Mouse (Mus musculus) gonadal fat pad, adult 2 months (tissue): ENCODE results near the gene Frrs1. TPM values are rescaled to one million over a fixed set of nuclear protein-coding genes. Genes with fewer than 3 reads are reported as not detected.
"Not testable (repeated sequence)": the region's sequence is repeated elsewhere in the genome, so short reads cannot be mapped to it uniquely, and the experiment has no call there.

Experiments used
- DNase-seq: peaks from one replicate; pipeline ENCODE4 v3.0.0-alpha.2; 2012; ENCODE audit warnings: low read depth
- polyA plus RNA-seq: library from polyadenylated mRNA; depleted of rRNA; stranded (reverse); fragments of >200 nt; gene quantifications from 2 replicates; pipeline ENCODE4 v1.2.3, GENCODE M21; 2012; rRNA removed

Gene Frrs1
- 18.8 and 19.2 TPM in 2 replicates for polyA plus RNA-seq

DNA sequence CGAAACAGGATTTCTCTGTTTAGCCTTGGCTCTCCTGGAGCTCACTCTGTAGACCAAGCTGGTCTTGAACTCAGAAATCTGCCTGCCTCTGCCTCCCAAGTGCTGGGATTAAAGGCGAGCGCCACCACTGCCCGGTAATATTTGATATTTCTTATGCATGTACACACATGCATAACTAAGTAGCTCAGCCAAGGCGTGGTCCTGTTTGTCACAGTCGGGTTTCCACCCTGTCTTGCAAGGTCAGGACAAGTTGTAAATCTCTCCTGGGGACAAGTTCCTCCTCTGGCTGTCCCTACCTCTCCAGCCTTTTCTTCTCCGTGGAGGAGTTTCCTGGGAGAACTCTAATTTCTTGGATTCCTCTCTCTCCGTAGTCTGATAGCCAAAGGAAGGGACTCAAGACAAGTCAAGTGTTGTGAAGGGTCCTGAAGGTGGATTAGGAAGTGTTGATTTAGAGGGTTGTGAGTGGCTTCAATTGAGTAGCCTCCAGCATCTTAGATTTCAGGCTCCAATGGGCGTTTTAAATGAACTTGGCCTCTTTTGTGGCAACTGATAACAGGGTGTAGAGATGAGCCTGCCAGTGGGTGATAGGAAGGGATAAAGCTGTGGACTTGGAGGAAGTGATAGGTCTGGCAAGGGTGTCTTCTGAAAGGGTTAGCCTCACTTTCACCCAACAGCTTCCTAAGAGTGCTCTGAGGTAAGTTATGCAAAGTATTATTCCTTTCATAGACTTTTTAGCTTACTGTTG lies at the start of gene Frrs1:
Gene Frrs1, plus strand, starts transcription at position 524 of the 745 bp plus-strand sequence.
- no peak for DNase-seq

DNA sequence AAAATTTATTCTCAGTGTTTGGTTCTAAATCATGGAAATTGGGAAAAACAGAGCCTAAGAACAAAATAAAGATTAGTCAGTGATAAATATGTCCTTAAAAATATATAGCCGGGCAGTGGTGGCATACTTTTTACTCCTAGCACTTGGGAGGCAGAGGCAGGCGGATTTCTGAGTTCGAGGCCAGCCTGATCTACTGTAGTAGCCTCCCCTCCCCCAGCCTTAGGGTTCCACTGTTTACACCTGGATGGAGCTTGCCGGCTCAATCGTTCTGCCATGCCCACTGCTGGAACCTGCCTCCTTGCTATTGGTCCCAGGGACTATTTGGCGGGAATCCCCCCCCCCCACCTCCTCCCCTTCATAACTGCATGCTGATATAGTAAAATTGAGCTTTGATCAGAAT lies 48.9 kb upstream of the Frrs1 start:
- DNase-seq: not testable (repeated sequence)

DNA sequence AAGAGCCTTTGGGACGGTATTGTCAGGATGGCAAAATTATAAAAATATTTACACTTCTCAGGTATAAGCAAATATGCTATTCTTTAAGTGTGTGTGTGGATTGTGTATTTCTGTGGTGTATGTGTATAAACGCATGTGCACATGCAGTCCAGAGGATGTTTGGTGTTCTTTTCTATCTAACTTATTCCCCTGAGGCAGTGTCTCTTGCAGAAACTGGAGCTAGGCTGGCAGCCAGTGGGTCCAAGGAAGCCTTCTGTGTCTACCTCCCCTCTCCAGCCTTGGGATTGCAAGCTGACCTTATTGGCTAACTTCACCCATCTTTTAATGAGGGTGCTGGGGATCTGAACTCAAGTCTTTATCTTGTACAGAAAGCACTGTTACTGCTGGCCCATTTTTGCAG lies 46.3 kb upstream of the Frrs1 start:
- DNase-seq: no peak

DNA sequence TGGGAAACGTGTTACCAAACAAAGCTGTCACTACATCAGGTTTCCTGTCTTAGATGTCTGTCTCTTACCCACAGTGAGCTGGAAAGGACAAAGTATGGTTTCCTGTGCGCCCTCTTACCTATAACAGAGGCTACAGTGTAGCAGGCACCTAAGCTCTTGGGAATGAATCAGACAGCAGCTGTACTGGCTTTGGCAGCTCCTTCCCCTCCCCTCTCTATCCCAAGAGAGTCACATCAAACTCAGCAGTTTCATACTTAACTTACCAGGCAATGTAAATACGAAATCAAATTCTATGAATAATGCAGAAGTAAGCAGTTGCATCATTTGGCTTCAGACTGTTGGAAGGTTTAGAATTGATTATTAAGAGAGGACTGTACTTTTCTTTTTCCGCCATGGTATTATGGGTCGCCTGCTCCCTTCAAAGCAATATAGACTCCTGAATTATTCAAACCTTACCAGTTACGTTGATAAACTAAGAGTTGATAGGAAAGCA lies 43.9 kb upstream of the Frrs1 start:
- no peak for DNase-seq

DNA sequence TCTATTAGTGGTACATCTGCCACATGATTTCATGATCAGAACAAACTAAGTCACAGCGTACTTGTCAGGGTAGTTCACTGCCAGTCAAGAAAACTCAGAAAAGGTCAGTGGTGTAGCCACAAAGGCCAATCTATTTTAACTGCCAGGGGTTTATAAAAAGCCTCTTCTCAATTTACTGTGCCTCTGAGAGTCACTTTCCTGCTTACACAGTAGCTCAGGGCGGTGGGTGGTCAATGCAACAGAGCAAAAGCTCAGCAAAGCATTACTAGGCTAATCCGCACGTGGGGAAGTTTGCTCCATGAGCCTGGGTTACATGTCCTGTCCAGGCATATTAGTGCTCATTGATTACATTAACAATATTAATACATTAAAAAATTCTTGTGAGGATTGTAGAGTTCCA lies 43.3 kb upstream of the Frrs1 start:
- DNase-seq: no peak

DNA sequence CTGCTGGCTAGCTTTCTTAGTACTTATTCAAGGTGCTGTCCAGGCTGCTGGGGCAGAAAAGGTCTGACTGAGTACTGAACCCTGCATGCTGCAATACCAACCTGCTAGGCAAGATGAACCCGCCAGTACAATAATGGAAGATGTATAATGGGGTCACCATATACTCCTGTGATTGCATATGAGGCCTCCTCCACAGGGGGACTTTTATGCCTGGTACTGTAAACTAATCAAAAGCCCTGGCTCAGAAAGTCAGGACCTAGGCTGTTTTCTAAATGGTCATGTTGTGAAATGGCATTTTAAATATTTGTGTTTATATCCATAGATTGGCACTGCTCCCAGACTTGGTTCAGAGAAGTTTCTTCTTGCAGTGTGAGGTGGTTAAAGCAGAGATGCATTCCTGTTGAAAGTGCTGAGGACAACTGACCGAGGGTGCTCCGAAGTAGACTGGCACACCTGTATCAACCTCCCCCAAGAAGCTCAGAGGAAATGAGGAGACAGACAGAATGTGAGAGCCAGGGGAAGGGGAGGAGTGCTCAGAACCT lies 42.5 kb upstream of the Frrs1 start:
- DNase-seq: no peak

DNA sequence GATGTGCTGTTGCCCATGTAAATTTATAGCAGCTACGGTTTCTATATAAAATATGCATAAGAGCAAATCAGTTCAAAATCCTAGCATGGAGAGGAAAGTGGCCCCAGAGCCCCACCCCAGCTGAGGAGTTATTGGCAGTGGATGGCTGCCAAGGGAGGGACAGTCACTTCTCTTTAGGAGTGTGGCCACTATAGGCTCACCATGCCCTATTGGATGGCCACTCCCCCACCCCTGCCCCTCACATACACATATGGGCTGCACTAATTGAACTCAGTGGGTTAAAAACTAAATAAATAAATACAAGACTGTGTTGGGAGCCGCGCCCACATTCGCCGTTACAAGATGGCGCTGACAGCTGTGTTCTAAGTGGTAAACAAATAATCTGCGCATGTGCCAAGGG lies 42.0 kb upstream of the Frrs1 start:
- no peak for DNase-seq

DNA sequence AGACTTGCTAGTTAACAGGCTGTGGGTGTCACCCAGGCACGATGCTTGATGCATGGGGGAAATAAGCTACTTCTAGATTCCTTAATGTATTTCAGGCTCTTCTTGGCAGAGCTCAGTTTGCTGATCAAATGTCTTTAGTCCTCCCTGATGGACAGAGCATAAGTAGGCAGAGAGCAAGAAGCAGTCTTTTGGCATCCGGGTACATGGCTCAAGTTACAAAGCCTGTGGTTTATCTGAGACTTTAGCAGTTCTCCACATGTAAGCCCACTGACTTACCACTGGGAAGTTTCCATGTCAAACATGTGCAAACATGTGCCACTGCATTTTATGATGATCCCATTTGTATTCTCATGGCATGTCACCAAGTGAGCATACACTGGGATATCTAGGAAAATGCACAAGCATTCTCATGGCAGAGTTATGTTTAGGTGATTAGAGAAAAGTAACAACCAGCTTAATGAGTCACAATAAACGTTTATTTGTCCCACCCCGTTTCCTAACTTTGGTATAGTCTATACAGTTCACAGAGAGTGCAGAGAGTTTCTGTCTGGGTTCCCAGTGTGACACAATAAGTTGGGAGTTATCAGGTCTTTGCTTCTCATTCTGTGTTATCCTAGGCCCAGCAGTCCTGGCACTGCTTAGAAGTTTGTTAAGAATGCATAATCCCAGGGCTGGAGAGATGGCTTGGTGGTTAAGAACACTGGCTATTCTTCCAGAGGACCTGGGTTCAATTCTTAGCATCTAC lies 32.6 kb upstream of the Frrs1 start:
- no peak for DNase-seq

DNA sequence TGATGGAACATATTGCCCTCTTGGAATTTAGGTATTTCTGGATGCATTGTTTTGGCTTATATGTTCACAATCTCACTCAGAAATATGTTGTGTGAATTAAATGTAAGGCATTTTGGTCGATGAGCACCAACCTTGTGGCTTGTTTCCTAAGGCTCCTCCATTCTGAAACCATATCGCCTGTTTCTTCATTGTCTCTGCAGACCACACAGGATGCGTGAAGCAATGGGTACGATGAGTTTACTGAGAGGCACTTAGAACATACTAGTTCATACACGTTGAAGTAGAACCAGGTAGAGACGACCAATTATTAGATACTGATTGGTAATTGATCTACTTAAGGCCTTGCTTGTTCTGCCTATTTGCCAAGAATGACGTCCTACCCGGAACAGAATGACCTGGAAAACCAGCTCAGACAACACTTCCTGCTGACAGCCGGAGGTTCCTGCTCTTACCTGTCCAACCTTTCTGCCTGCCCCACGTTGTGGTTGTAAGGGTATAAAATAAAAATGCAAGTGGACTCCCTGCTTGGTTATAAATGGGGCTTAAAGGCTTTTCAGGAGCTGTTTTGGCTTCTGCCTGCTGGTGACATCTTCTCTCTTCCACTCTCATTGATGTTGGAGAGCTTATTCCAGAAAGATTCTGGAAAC lies 29.9 kb upstream of the Frrs1 start:
- no peak for DNase-seq

DNA sequence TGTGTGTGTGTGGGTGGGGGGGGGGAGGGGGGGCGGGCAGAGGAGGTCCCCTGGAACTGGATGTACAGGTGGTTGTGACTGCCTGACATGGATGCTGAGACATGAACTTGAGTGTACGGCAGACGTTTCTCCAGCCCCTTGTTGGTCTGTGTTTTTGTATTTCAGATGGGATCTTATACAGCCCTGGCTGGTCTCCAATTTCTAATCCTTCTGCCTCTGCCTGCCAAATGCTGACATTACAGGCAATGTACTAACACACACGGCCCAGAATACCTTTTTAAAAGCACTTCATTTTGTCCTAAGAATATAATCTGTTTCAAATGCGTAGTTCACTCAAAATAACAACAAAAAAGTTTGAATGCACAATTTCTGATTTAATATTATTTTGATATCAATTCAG lies 27.9 kb upstream of the Frrs1 start:
- no peak for DNase-seq

DNA sequence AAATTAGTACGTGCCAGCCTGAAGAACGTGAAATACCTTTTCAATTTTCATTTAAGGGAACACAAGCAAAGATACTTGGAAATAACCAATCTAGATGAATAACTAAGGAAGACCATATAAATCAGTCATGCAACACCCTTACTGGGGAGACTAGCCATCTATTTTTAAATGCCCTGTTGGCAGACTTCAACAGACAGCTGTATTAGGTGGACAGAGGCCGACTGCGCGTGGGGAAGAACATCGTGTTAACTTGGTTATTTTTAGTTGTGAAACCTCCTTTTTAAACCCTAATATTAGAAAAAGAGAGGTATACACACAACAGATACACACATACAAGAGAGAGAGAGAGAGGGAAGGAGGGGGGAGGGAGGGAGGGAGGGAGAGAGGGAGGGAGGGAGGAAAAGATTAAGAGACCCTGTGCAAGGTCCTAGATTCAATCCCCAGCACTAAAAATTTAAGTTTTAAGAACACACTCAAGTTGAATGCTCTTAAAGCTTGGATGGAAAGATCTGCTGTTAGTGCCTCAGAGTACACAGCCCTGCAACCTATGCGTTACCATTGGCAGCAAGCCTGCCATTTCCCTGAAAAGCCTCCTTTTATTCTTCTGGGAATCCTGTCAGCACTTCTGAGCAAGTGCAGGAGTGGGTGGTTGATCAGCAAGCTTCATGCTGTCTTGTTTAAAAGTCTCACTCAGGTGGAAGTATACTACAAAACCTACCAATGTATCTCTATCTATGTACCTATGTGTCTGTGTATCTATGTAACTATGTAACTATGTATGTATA lies 26.5 kb upstream of the Frrs1 start:
- no peak for DNase-seq

DNA sequence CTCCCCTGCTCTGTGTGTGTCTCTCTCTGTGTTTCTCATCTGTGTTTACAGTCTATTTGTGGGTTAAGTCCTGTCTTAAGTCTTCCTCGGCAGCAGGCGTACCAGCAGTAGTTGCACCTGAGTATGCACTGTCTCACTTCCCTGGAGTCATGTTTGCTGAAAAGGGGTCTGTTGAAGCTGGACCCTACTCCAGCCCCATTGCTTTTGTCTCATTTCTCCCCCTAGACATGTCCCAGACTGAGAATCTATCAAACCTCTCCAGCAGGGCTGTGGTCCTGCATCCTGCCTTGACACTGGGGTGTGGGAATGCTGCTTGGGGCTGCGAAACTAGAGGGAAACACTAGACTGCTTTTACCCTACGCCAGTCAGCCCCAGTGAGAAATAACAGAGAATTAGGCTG lies 25.8 kb upstream of the Frrs1 start:
- DNase-seq: no peak

DNA sequence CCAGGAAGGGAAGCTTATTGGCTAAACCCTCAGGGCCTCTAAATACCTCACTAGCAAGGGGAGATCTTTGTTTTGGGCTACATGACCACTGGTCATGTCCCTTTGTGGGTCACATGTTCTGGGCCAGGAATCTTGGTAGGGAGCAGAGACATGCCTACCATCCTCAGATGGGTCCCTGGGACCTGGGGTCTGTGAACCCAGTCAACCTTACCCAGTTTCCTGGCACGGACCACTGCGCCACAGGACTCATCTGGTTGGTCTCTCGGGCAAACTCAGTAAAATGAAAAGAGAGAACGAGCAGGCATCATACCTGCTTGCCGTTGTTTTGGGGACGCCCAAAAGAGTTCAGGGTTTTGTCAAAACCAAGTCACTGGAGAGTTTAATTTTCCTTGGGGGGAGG lies 25.0 kb upstream of the Frrs1 start:
- no peak for DNase-seq

DNA sequence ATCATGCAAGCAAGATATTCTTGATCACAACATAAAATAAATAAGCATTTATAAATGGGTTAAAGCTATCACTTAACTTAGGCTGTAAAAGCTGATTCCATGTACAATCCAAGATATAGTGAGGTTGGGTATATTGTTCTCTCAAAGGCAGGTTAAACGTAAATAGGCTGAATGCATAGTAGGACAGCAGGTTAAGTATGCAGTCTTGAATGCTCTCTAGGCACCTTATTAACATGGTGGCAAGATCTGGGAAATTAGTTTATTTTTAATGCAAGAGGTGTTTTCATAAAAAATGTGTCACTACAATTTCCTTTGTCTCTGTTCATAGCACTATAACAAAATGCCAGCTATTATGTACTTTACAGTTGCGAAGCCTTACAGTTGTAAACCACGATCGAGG lies 23.9 kb upstream of the Frrs1 start:
- no peak for DNase-seq

DNA sequence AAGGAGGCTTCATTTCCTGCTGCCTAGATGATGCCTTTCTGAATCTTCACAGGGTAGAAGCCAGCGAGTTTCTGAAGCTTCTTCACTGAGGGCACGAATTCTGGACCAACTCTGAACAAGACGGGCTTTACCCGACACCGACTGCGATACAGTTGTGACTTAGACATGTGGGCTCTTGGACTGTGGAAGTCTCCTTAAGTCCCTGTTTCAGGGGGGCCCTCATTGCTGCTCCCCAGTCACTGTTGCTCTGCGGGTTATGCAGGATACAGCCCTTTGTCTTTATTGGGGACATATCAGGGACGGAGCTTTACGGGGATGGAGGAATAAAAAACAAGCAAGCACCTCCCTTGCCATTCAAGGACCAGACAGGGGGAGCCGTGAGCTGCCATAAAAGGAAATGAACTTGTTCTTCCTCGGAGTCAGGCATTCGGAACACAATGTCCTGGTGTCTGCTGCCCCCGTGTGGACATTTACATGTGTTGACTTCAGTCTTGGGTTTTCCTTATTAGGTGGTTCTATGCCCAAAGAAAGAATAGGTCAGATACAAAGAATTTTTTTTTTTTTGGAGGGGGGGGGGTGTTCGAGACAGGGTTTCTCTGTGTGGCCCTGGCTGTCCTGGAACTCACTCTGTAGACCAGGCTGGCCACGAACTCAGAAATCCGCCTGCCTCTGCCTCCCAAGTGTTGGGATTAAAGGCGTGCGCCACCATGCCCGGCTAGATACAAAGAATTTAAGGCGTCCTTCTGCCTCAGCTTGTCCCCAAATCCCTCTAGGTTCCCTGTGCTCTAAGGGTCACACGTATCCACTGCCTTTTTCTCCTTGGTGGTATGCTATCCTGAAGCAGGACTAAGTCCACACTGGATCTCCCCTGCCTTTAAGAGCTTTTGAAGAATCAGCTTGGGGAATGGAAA lies 23.2 kb upstream of the Frrs1 start:
- no peak for DNase-seq

DNA sequence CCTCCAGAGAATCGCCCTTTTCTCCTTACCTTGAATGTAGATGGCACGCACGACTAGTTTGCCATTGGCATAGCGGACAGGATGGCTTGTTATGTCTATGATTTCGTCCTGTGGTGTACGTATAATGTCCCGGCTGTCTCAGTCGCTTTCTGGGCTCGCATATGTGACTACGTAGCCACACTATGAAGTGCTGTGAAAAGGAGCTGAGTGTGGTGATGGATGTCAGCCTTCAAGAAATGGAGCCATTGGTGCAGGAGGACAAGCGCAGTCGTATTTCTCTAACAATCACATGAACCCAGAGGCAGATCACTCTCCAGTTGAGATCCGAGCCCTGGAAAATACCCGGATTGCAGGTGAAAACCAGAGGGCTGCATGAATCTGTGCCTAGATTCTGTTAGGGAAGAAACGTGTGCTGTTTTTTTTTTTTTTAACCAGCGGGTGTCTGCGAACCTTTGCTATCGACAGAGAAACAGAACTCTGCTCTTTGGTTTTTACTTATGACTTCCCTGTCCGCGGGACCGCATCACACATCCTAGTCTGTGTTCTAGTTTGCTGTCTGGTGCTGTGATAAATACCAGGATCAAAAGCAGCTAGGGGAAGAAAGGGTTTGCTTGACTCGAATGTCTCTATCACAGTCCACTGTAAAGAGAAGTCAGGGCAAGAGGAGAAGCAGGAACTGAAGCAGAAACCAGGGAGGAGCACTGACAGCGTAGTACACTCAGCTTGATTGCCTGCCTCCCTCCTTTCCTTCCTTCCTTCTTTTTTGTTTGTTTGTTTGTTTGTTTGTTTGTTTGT lies 22.4 kb upstream of the Frrs1 start:
- no peak for DNase-seq

DNA sequence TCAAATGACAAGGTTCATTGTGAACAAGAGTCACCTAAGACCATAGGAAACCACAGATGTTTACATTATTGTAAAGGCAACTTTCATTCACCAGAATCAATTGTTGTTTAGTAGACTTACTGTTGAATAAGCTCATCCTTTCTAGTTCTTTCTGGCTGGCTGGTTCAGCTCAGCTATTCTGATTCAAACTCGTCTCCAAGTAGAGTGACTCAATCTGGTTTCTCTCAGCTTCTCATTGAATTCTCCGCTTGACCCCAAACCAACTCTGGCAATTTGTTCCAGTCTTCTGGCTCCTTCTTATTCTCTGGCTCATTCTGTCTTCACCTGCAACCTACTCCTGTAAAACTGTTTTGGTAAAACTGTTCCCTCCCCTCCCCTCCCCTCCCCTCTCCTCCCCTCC lies 18.0 kb upstream of the Frrs1 start:
- DNase-seq: no peak

DNA sequence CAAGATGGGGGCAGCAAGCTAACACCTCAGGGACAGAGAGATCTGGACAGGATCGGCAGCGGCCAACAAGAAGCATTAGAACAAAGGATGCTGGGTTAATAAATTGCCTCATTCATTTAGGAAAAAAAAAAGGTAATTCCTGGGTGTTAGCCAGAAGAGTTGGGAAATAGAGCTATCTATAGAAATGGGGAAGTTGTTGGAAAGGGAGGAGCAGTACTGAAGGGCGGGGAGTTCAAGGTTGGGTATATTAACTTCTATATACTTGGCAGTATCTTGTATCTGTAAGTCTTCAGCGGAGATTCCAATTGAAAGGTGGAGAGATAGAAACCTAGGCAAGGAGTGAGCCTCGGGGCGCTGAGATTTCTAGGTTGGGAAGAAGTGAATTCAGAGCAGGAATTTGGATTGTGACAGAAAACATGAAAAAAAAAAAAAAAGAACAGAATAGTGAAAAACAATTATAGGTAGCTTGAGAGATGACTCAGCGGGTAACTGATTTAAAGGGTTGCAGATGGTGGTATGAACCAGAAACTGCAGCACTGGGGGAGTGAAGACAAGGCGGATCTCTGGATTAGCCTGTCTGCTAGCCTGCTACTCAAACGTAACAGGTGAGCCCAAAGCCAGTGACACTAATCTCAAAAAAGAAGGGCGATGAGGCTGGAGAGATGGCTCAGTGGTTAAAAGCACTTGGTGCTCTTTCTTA lies 14.2 kb upstream of the Frrs1 start:
- DNase-seq: no peak

DNA sequence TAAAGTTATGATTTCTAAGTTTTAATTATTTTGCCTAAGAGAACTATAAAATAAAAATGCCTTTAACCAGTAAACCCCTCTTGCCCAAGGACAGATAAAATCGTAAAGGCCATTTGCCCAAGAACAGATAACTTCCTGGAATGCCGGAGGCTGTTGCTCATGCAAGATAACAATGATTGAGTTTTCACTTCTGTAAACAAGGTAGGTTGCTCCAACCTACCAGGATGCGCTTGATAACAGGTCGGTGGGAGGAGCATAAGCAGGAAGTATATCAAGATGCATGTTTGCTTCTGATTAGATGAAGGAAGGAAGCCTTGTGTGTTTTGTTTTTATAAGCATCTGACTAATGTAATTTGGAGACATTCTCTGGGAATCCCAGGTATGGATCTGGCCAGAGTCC lies 13.2 kb upstream of the Frrs1 start:
- DNase-seq: no peak
